In genomic region chr10:127339683-127340576, GRCm38 (mm10) we compare ENCODE assay signal across 8 mouse cellular contexts. TPM values are rescaled to one million over a fixed set of nuclear protein-coding genes. Genes with fewer than 3 reads are reported as not detected.
DNase-seq lines count a peak whose midpoint lies in the region; ATAC-seq lines count a peak whose summit lies in the region.

No protein-coding gene starts in this region.

- H3K4me1 ChIP-seq in intestine, embryonic 16.5 days (ENCODE audit: control insufficient read depth, insufficient read depth, low read length) = peaks cover 9% of the 10 kb centered on the region

- ATAC-seq in intestine, embryonic 16.5 days = peak; percentile 56
- ATAC-seq in activated CD4-positive, CD25-positive, alpha-beta regulatory T cell, adult 4 months = no peak

- H3K27me3 ChIP-seq in intestine, embryonic 16.5 days (replicated peaks; ENCODE audit: control insufficient read depth, insufficient read depth, low read length) = peaks cover 5% of the 10 kb centered on the region

- peak overlapping the region; percentile 88 for H3K4me2 ChIP-seq in intestine, embryonic 16.5 days (ENCODE audit: low read depth, low read length)

- peak overlapping the region; percentile 91 for H3K27ac ChIP-seq in intestine, embryonic 16.5 days (ENCODE audit: low read length)

- 1% methylated on average over 42 of the region's 42 CpGs for WGBS in intestine, embryonic 16.5 days

- peak overlapping the region; percentile 70 for H3K9ac ChIP-seq in intestine, embryonic 16.5 days (ENCODE audit: low read depth, low read length)

- no peaks in the 10 kb centered on the region; the same call in 1 of the 2 replicates for H3K9me3 ChIP-seq in intestine, embryonic 16.5 days (ENCODE audit: control insufficient read depth, low read length)

- H3K36me3 ChIP-seq in intestine, embryonic 16.5 days (ENCODE audit: control insufficient read depth, insufficient read depth, low read length) = no peaks in the 10 kb centered on the region

- DNase-seq in adrenal gland, postnatal 10 days = peak; percentile 78
- no peak for DNase-seq in adrenal gland, postnatal 4 days (ENCODE audit: low spot score in 2 of 2)
- peak; percentile 80 for DNase-seq in NIH3T3 (ENCODE audit: low read depth)
- peak; percentile 77 for DNase-seq in forelimb bud, embryonic 11.5 days (ENCODE audit: low read depth, low spot score)
- peak; percentile 52 for DNase-seq in lung, postnatal 36 days
- DNase-seq in testis, postnatal 14 days (ENCODE audit: low spot score) = peak; percentile 51

- H3K4me3 ChIP-seq in intestine, embryonic 16.5 days (ENCODE audit: low read length) = peak overlapping the region; percentile 57

RNA-seq across cellular contexts. Expression of gene Gli1, which starts 1.8 kb away (rescaled TPM):
- total RNA-seq in adrenal gland, postnatal 10 days (2021) = 1 to 10 TPM; 5.2 to 5.6 TPM
- total RNA-seq in adrenal gland, postnatal 4 days (2021) = 10 to 100 TPM; 16.4 to 17.2 TPM
- 6.6 and 7.6 TPM in 2 replicates for polyA plus RNA-seq in intestine, embryonic 16.5 days (2015; fragmentation: Nextera tagmentation; extraction: Ambion mirVana)
- under 1 TPM; 0.15 to 0.75 TPM for polyA plus RNA-seq in activated CD4-positive, CD25-positive, alpha-beta regulatory T cell, adult 4 months (2017; shearing (Covaris generic))

RNA-seq across cellular contexts. Expression of gene Inhbe, which starts 14.3 kb away (rescaled TPM):
- 1 to 10 TPM; 1.2 to 6.6 TPM for total RNA-seq in adrenal gland, postnatal 10 days (2021)
- total RNA-seq in adrenal gland, postnatal 4 days (2021) = 1 to 10 TPM in 1 of 2 experiments, under 1 TPM in 1; 0.06 to 2.5 TPM
- polyA plus RNA-seq in intestine, embryonic 16.5 days (2015; fragmentation: Nextera tagmentation; extraction: Ambion mirVana) = not detected in 2 replicates
- under 1 TPM in 1 of 2 experiments, not detected in 1; 0.07 TPM for polyA plus RNA-seq in activated CD4-positive, CD25-positive, alpha-beta regulatory T cell, adult 4 months (2017; shearing (Covaris generic))

RNA-seq across cellular contexts. Expression of gene Arhgap9, which starts 18.2 kb away (rescaled TPM):
- total RNA-seq in adrenal gland, postnatal 10 days (2021) = 1 to 10 TPM; 6.5 to 6.6 TPM
- 1 to 10 TPM; 2.9 to 4.2 TPM for total RNA-seq in adrenal gland, postnatal 4 days (2021)
- polyA plus RNA-seq in intestine, embryonic 16.5 days (2015; fragmentation: Nextera tagmentation; extraction: Ambion mirVana) = 7.9 and 9.0 TPM in 2 replicates
- polyA plus RNA-seq in activated CD4-positive, CD25-positive, alpha-beta regulatory T cell, adult 4 months (2017; shearing (Covaris generic)) = 100 to 1,000 TPM; 125 TPM

RNA-seq across cellular contexts. Expression of gene Mars, which starts 28.3 kb away (rescaled TPM):
- total RNA-seq in adrenal gland, postnatal 10 days (2021) = 10 to 100 TPM; 82.6 to 86.3 TPM
- total RNA-seq in adrenal gland, postnatal 4 days (2021) = 10 to 100 TPM; 85.5 to 89.5 TPM
- polyA plus RNA-seq in intestine, embryonic 16.5 days (2015; fragmentation: Nextera tagmentation; extraction: Ambion mirVana) = 96.8 and 108 TPM in 2 replicates
- polyA plus RNA-seq in activated CD4-positive, CD25-positive, alpha-beta regulatory T cell, adult 4 months (2017; shearing (Covaris generic)) = 10 to 100 TPM; 21.6 to 21.9 TPM

RNA-seq across cellular contexts. Expression of gene Inhbc, which starts 30.3 kb away (rescaled TPM):
- total RNA-seq in adrenal gland, postnatal 10 days (2021) = 10 to 100 TPM; 10.9 to 22.9 TPM
- 1 to 10 TPM in 1 of 2 experiments, not detected in 1; 5.8 TPM for total RNA-seq in adrenal gland, postnatal 4 days (2021)
- not detected in 2 replicates for polyA plus RNA-seq in intestine, embryonic 16.5 days (2015; fragmentation: Nextera tagmentation; extraction: Ambion mirVana)
- polyA plus RNA-seq in activated CD4-positive, CD25-positive, alpha-beta regulatory T cell, adult 4 months (2017; shearing (Covaris generic)) = not detected

Comparison
In these comparisons a context has a peak if more than half of its experiments do, and no peak if none do; other contexts are left out.
1. DNase-seq: peak in adrenal gland, postnatal 10 days (single experiment), NIH3T3 (single experiment), forelimb bud, embryonic 11.5 days (single experiment), lung, postnatal 36 days (single experiment) and testis, postnatal 14 days (single experiment); none in adrenal gland, postnatal 4 days (0 of 2).